Mouse (Mus musculus): Measurements from ENCODE around the gene Exoc6b. TPM values are rescaled to one million over a fixed set of nuclear protein-coding genes. Genes with fewer than 3 reads are reported as not detected.

Gene Exoc6b
- polyA plus RNA-seq, 1 experiment from 2014 or later = 41.6 TPM

DNA sequence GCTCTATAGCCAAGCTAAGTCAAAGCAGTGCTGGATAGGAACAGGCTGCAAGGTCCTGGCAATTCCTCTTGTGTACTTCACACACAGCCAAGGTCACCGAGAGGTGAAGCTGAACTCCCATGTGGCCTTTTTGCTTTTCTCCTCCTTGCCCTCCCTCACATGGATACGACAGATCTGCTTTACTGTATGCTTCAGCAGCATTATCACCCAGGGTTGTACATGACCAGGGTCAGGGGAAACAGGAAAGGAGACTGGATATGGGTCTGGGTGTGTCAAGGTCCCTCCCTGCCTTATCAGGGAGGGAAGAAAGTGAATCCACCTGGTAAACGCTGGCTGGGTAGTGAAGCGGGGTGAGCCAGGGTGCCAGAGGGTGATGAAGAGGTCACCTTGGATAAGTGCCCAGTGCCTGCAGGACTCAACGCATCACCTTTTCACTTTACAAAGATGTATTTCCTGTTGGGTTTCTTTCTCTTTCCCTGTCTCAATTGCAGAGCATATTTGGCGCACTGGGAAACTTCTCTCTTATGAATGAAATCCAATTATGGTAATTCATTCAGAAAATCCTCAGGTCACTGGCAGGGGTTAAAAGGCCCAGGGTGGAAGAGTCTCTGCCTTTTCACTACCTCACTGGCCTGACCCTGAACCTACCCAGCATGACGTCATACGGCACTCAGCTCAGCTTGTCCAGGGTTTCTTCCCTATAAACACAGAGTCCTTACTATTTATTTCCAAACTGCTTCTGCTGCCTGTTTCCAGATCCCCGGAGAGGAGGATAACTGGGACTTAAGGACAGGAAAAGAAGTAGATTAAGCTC is 371.6 kb downstream of the Exoc6b start:
- 43% methylated on average over 9 of the region's 9 CpGs for WGBS
- DNase-seq (ENCODE audit: low spot score) = peak; percentile 16
- Histone ChIP-seq H3K4me3 (ENCODE audit: low read depth, low read length) (no peak overlapping the region), H3K4me2 (ENCODE audit: low read depth) (no peak overlapping the region), H3K36me3 (ENCODE audit: control insufficient read depth, insufficient read depth, low read length) (no peaks in the 10 kb centered on the region), H3K4me1 (ENCODE audit: control insufficient read depth, insufficient read depth, low read length) (peaks cover 9% of the 10 kb centered on the region), H3K9me3 (ENCODE audit: control insufficient read depth, low read length) (no peaks in the 10 kb centered on the region), H3K27me3 (ENCODE audit: control insufficient read depth, insufficient read depth, low read length) (no peaks in the 10 kb centered on the region), H3K27ac (ENCODE audit: low read depth, low read length) (no peak overlapping the region), H3K9ac (ENCODE audit: low read length) (no peak overlapping the region)
- ATAC-seq (ENCODE audit: insufficient read depth, low FRiP score, low TSS enrichment) = no peak

DNA sequence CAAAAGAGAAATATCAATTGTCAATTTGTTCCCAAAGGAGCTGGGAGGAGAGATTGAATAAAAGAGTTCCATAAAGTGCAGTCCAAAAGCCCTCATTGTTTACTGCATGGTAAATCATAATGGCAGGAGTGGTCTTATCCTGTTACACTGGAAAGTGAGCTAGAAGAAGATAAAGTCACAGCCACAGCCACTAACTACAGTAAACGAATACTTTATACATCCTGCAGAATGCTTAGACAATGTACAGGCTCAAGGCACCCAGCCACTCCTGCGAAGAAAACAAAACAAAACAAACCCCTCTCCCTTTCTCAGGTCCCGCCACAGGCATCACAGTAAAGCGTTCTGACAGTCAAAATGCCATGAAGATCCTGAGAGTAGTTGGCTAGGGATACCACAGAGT is 375.5 kb downstream of the Exoc6b start:
- Histone ChIP-seq H3K9me3 (ENCODE audit: control insufficient read depth, low read length) (no peaks in the 10 kb centered on the region), H3K36me3 (ENCODE audit: control insufficient read depth, insufficient read depth, low read length) (no peaks in the 10 kb centered on the region), H3K27ac (ENCODE audit: low read depth, low read length) (no peak overlapping the region), H3K9ac (ENCODE audit: low read length) (no peak overlapping the region), H3K27me3 (ENCODE audit: control insufficient read depth, insufficient read depth, low read length) (no peaks in the 10 kb centered on the region), H3K4me1 (ENCODE audit: control insufficient read depth, insufficient read depth, low read length) (peaks cover 9% of the 10 kb centered on the region), H3K4me3 (ENCODE audit: low read depth, low read length) (no peak overlapping the region), H3K4me2 (ENCODE audit: low read depth) (no peak overlapping the region)
- DNase-seq (ENCODE audit: low spot score) (no peak), ATAC-seq (ENCODE audit: insufficient read depth, low FRiP score, low TSS enrichment) (no peak)
- WGBS = 72% methylated on average over 4 of the region's 4 CpGs

DNA sequence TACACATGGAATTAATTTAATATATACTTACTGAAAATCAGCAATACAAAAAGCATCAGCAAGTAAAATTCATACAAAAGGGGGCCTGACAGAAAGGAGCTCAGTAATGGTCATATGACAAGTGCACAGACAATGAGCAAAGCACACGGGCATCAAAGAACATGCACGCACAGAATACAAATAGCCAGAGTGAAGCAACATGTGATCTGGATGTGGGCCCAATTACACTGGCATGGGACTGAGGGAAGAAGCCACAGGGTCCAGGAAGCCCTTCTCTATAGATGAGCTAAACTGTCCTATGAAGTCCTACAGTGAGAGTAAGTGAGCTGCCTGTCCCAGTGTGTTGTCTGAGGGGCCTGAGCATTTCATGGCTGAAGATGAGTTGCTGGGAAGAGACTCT is 376.1 kb downstream of the Exoc6b start:
- H3K4me1 ChIP-seq (ENCODE audit: control insufficient read depth, insufficient read depth, low read length) = peaks cover 7% of the 10 kb centered on the region
- H3K4me3 ChIP-seq (ENCODE audit: low read depth, low read length) = no peak overlapping the region
- H3K36me3 ChIP-seq (ENCODE audit: control insufficient read depth, insufficient read depth, low read length) = no peaks in the 10 kb centered on the region
- H3K27me3 ChIP-seq (ENCODE audit: control insufficient read depth, insufficient read depth, low read length) = no peaks in the 10 kb centered on the region
- no peaks in the 10 kb centered on the region for H3K9me3 ChIP-seq (ENCODE audit: control insufficient read depth, low read length)
- no peak overlapping the region for H3K9ac ChIP-seq (ENCODE audit: low read length)
- H3K27ac ChIP-seq (ENCODE audit: low read depth, low read length) = no peak overlapping the region
- 95% methylated on average over 2 of the region's 2 CpGs for WGBS
- no peak overlapping the region for H3K4me2 ChIP-seq (ENCODE audit: low read depth)
- no peak for ATAC-seq (ENCODE audit: insufficient read depth, low FRiP score, low TSS enrichment)
- DNase-seq (ENCODE audit: low spot score) = no peak

DNA sequence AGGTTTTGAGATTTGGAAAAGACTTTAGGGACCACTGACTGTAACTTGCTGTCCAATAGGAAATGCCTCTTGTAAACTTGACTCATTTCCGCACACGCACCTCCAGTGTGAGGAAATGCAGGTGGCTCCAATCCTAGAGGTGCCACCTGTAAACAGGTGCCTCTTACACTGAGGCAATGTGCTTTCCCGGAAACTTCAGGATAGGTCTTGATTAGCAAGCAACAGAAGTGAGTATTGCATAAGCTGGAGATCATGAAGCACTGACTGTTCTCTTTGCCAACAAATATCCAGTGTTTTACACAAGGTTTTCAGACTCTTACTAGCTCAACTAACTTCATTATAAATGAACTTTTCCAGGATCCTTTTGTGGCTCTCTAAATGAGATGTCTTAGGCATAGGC is 377.4 kb downstream of the Exoc6b start:
- no peak overlapping the region for H3K4me3 ChIP-seq (ENCODE audit: low read depth, low read length)
- 92% methylated on average over 3 of the region's 3 CpGs for WGBS

DNA sequence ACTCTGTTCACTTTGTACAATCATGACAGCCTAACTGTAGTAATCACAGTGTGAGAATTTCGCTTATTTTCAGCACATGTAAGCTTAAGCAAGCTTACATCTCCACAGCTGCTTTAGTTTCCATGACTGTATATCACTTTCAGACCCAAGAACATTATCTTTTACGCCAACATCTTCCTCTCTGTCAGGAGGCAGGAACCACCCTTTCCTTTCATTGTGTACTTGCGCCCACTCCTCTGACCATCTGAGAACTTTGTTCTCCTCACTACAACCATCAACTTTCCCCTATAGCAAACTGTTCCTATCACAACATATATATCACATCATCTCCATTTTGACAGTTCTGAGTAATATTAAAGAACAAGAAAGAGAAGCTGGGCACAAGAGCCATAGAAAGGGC is 391.5 kb downstream of the Exoc6b start:
- no peak overlapping the region for H3K27ac ChIP-seq (ENCODE audit: low read depth, low read length)
- ATAC-seq (ENCODE audit: insufficient read depth, low FRiP score, low TSS enrichment) (no peak), DNase-seq (ENCODE audit: low spot score) (no peak)
- no peak overlapping the region for H3K9ac ChIP-seq (ENCODE audit: low read length)
- no peaks in the 10 kb centered on the region for H3K9me3 ChIP-seq (ENCODE audit: control insufficient read depth, low read length)
- WGBS = 90% methylated on average over 3 of the region's 3 CpGs
- no peaks in the 10 kb centered on the region for H3K36me3 ChIP-seq (ENCODE audit: control insufficient read depth, insufficient read depth, low read length)
- no peaks in the 10 kb centered on the region for H3K27me3 ChIP-seq (ENCODE audit: control insufficient read depth, insufficient read depth, low read length)
- H3K4me2 ChIP-seq (ENCODE audit: low read depth) = no peak overlapping the region
- H3K4me3 ChIP-seq (ENCODE audit: low read depth, low read length) = no peak overlapping the region
- H3K4me1 ChIP-seq (ENCODE audit: control insufficient read depth, insufficient read depth, low read length) = no peaks in the 10 kb centered on the region

More for the DNA sequence above, 377.4 kb downstream of the Exoc6b start:
- H3K4me2 ChIP-seq (ENCODE audit: low read depth) = no peak overlapping the region
- ATAC-seq (ENCODE audit: insufficient read depth, low FRiP score, low TSS enrichment) = no peak
- no peaks in the 10 kb centered on the region for H3K9me3 ChIP-seq (ENCODE audit: control insufficient read depth, low read length)
- no peak overlapping the region for H3K9ac ChIP-seq (ENCODE audit: low read length)
- H3K4me1 ChIP-seq (ENCODE audit: control insufficient read depth, insufficient read depth, low read length) = no peaks in the 10 kb centered on the region
- no peaks in the 10 kb centered on the region for H3K36me3 ChIP-seq (ENCODE audit: control insufficient read depth, insufficient read depth, low read length)
- no peaks in the 10 kb centered on the region for H3K27me3 ChIP-seq (ENCODE audit: control insufficient read depth, insufficient read depth, low read length)
- DNase-seq (ENCODE audit: low spot score) = no peak
- H3K27ac ChIP-seq (ENCODE audit: low read depth, low read length) = no peak overlapping the region

DNA sequence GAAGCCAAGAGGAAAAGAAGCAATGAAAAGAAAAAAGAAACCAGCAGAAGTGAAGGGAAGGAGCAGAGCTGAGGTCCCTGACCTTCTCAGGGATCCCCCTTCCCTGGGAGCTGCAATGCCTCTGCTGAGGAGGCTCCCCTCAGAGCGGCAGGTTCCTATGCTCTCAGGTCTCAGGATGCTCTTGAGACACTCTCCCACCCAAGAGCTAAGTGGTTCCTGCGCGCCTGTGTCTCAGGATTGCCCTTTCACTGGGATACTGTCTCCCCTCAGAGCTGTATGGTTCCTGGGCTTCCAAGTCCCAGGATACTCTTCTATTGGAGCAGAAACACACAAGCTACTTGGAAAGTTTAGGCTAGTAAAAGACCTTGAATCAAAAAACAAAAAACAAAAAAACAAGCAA is 394.4 kb downstream of the Exoc6b start:
- ATAC-seq (ENCODE audit: insufficient read depth, low FRiP score, low TSS enrichment) (no peak), DNase-seq (ENCODE audit: low spot score) (no peak)
- Histone ChIP-seq H3K4me3 (ENCODE audit: low read depth, low read length) (no peak overlapping the region), H3K27ac (ENCODE audit: low read depth, low read length) (no peak overlapping the region), H3K9ac (ENCODE audit: low read length) (no peak overlapping the region), H3K4me1 (ENCODE audit: control insufficient read depth, insufficient read depth, low read length) (no peaks in the 10 kb centered on the region), H3K36me3 (ENCODE audit: control insufficient read depth, insufficient read depth, low read length) (no peaks in the 10 kb centered on the region), H3K4me2 (ENCODE audit: low read depth) (no peak overlapping the region), H3K27me3 (ENCODE audit: control insufficient read depth, insufficient read depth, low read length) (no peaks in the 10 kb centered on the region), H3K9me3 (ENCODE audit: control insufficient read depth, low read length) (no peaks in the 10 kb centered on the region)
- WGBS = 96% methylated on average over 3 of the region's 3 CpGs

GRCm38 (mm10) chr6:84674136-84674535 is 395.2 kb downstream of the Exoc6b start:
- H3K4me2 ChIP-seq (ENCODE audit: low read depth) = no peak overlapping the region
- H3K9me3 ChIP-seq (ENCODE audit: control insufficient read depth, low read length) = no peaks in the 10 kb centered on the region
- H3K4me3 ChIP-seq (ENCODE audit: low read depth, low read length) = no peak overlapping the region
- no peaks in the 10 kb centered on the region for H3K27me3 ChIP-seq (ENCODE audit: control insufficient read depth, insufficient read depth, low read length)
- DNase-seq (ENCODE audit: low spot score) (peak; percentile 19), ATAC-seq (ENCODE audit: insufficient read depth, low FRiP score, low TSS enrichment) (no peak)
- WGBS = 90% methylated on average over 7 of the region's 7 CpGs
- no peaks in the 10 kb centered on the region for H3K36me3 ChIP-seq (ENCODE audit: control insufficient read depth, insufficient read depth, low read length)
- no peak overlapping the region for H3K9ac ChIP-seq (ENCODE audit: low read length)
- no peaks in the 10 kb centered on the region for H3K4me1 ChIP-seq (ENCODE audit: control insufficient read depth, insufficient read depth, low read length)
- H3K27ac ChIP-seq (ENCODE audit: low read depth, low read length) = no peak overlapping the region

DNA sequence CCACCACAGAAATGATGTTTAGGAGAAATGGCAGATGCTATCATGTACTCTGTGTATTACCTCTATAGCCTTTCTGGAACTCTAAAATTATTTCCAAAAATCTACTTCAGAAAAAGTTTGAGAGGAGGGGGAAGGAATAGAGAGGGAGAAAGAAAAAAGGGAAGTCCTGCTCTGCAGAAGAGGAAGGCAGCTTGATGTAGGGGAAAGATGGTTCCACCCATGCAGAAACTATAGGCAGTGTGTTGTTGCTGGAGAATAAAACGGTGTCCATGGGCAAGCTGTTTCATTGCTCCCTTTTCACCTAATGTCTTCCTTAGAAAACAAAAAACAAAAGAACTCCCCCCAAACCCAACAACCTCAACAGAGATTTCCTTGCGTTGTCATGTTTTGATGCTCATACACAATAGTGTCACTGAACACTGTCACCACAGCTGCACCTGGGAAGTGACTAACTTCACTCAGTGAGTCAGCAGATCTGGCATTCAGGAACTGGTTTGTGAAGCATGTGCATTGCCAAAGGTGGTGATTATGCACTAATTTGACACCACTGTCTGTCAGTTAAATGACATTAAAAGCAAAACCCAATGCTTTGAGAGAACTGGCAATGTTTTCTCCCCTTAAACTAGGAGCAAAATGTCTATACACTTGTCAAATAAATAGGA is 407.7 kb downstream of the Exoc6b start:
- DNase-seq (ENCODE audit: low spot score) = no peak
- Histone ChIP-seq H3K27ac (ENCODE audit: low read depth, low read length) (no peak overlapping the region), H3K9ac (ENCODE audit: low read length) (no peak overlapping the region), H3K4me1 (ENCODE audit: control insufficient read depth, insufficient read depth, low read length) (no peaks in the 10 kb centered on the region), H3K9me3 (ENCODE audit: control insufficient read depth, low read length) (no peaks in the 10 kb centered on the region), H3K27me3 (ENCODE audit: control insufficient read depth, insufficient read depth, low read length) (no peaks in the 10 kb centered on the region), H3K4me3 (ENCODE audit: low read depth, low read length) (no peak overlapping the region), H3K4me2 (ENCODE audit: low read depth) (no peak overlapping the region), H3K36me3 (ENCODE audit: control insufficient read depth, insufficient read depth, low read length) (no peaks in the 10 kb centered on the region)
- WGBS = 86% methylated on average over 2 of the region's 2 CpGs
- ATAC-seq (ENCODE audit: insufficient read depth, low FRiP score, low TSS enrichment) = no peak

DNA sequence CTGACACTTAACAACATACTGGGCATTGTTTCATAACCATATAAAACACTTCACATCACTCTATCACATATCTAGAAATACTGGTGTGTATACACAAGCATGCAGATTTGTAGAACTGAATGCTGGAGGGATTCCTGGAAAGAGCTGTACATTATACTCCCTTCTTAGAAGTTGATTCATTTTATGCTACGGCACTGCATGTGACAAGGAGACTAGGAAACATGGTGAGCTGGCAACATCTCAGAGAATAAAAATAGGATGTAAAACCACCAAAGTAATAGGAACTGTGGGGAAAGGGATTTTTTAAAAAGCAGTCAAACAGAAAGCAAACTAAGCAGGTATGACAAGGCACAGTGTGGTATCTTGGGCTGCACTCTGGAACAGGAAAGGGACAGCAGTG is 408.3 kb downstream of the Exoc6b start:
- no peak for ATAC-seq (ENCODE audit: insufficient read depth, low FRiP score, low TSS enrichment)
- 87% methylated on average over 1 of the region's 1 CpGs for WGBS
- H3K4me2 ChIP-seq (ENCODE audit: low read depth) = no peak overlapping the region

More for the DNA sequence above, 408.3 kb downstream of the Exoc6b start:
- Histone ChIP-seq H3K9ac (ENCODE audit: low read length) (no peak overlapping the region), H3K27me3 (ENCODE audit: control insufficient read depth, insufficient read depth, low read length) (no peaks in the 10 kb centered on the region), H3K36me3 (ENCODE audit: control insufficient read depth, insufficient read depth, low read length) (no peaks in the 10 kb centered on the region), H3K9me3 (ENCODE audit: control insufficient read depth, low read length) (no peaks in the 10 kb centered on the region), H3K4me1 (ENCODE audit: control insufficient read depth, insufficient read depth, low read length) (no peaks in the 10 kb centered on the region), H3K4me3 (ENCODE audit: low read depth, low read length) (no peak overlapping the region), H3K27ac (ENCODE audit: low read depth, low read length) (no peak overlapping the region)
- DNase-seq (ENCODE audit: low spot score) = no peak
